Mouse (Mus musculus): Measurements from ENCODE around the gene Rhot2. TPM values are rescaled to one million over a fixed set of nuclear protein-coding genes. Genes with fewer than 3 reads are reported as not detected.

Gene Rhot2
- polyA plus RNA-seq, 1 experiment from 2014 or later: 10.7 TPM

- ATAC-seq (ENCODE audit: insufficient number of reproducible peaks, low FRiP score, low TSS enrichment, low read depth): no peak
- peak overlapping the region; percentile 87 for H3K9ac ChIP-seq (ENCODE audit: low read length)
- no peak for DNase-seq (ENCODE audit: low spot score)
- peaks cover 38% of the 10 kb centered on the region for H3K4me1 ChIP-seq (ENCODE audit: control insufficient read depth, insufficient read depth, low read length)
- H3K4me2 ChIP-seq (ENCODE audit: low read depth, severe bottlenecking): peak overlapping the region; percentile 92
- H3K27ac ChIP-seq (replicated peaks; ENCODE audit: low read depth, low read length): no peak overlapping the region
- H3K9me3 ChIP-seq (ENCODE audit: control insufficient read depth, low read length): no peaks in the 10 kb centered on the region
- no peaks in the 10 kb centered on the region for H3K27me3 ChIP-seq (ENCODE audit: control insufficient read depth, insufficient read depth, low read length)
- peaks cover 21% of the 10 kb centered on the region for H3K36me3 ChIP-seq (ENCODE audit: control insufficient read depth, insufficient read depth, low read length)
- H3K4me3 ChIP-seq (ENCODE audit: low read depth, low read length): peak overlapping the region; percentile 81
- 66% methylated on average over 21 of the region's 21 CpGs for WGBS
Observed at GRCm38 (mm10) chr17:25831451-25832281, 13.0 kb downstream of the Rhot2 start.

GRCm38 (mm10) chr17:25830806-25831431 is 13.7 kb downstream of the Rhot2 start:
- 88% methylated on average over 14 of the region's 14 CpGs for WGBS
- Histone ChIP-seq H3K27me3 (ENCODE audit: control insufficient read depth, insufficient read depth, low read length) (no peaks in the 10 kb centered on the region), H3K36me3 (ENCODE audit: control insufficient read depth, insufficient read depth, low read length) (peaks cover 21% of the 10 kb centered on the region), H3K4me1 (ENCODE audit: control insufficient read depth, insufficient read depth, low read length) (peaks cover 34% of the 10 kb centered on the region), H3K27ac (replicated peaks; ENCODE audit: low read depth, low read length) (no peak overlapping the region), H3K4me2 (ENCODE audit: low read depth, severe bottlenecking) (peak overlapping the region; percentile 92; the same call in 1 of the 2 replicates), H3K9ac (ENCODE audit: low read length) (no peak overlapping the region), H3K9me3 (ENCODE audit: control insufficient read depth, low read length) (no peaks in the 10 kb centered on the region), H3K4me3 (ENCODE audit: low read depth, low read length) (0 out of 2 replicates have a peak overlapping the region, but pooled peaks have one; percentile 81)
- ATAC-seq (ENCODE audit: insufficient number of reproducible peaks, low FRiP score, low TSS enrichment, low read depth) (no peak), DNase-seq (ENCODE audit: low spot score) (no peak)

GRCm38 (mm10) chr17:25830200-25830753 is 14.4 kb downstream of the Rhot2 start:
- 89% methylated on average over 4 of the region's 4 CpGs for WGBS
- Histone ChIP-seq H3K4me1 (ENCODE audit: control insufficient read depth, insufficient read depth, low read length) (peaks cover 34% of the 10 kb centered on the region), H3K27ac (replicated peaks; ENCODE audit: low read depth, low read length) (no peak overlapping the region), H3K4me2 (ENCODE audit: low read depth, severe bottlenecking) (peak overlapping the region; percentile 85), H3K36me3 (ENCODE audit: control insufficient read depth, insufficient read depth, low read length) (peaks cover 21% of the 10 kb centered on the region), H3K4me3 (ENCODE audit: low read depth, low read length) (peak overlapping the region; percentile 7; the same call in 1 of the 2 replicates), H3K27me3 (ENCODE audit: control insufficient read depth, insufficient read depth, low read length) (no peaks in the 10 kb centered on the region), H3K9me3 (ENCODE audit: control insufficient read depth, low read length) (no peaks in the 10 kb centered on the region), H3K9ac (ENCODE audit: low read length) (no peak overlapping the region)
- DNase-seq (ENCODE audit: low spot score) (no peak), ATAC-seq (ENCODE audit: insufficient number of reproducible peaks, low FRiP score, low TSS enrichment, low read depth) (no peak)

- Histone ChIP-seq H3K4me2 (ENCODE audit: low read depth, severe bottlenecking) (peak overlapping the region; percentile 85), H3K27ac (replicated peaks; ENCODE audit: low read depth, low read length) (peak overlapping the region; percentile 63), H3K4me3 (ENCODE audit: low read depth, low read length) (peak overlapping the region; percentile 48), H3K4me1 (ENCODE audit: control insufficient read depth, insufficient read depth, low read length) (peaks cover 37% of the 10 kb centered on the region), H3K9me3 (ENCODE audit: control insufficient read depth, low read length) (no peaks in the 10 kb centered on the region), H3K9ac (ENCODE audit: low read length) (peak overlapping the region; percentile 71), H3K27me3 (ENCODE audit: control insufficient read depth, insufficient read depth, low read length) (no peaks in the 10 kb centered on the region), H3K36me3 (ENCODE audit: control insufficient read depth, insufficient read depth, low read length) (peaks cover 17% of the 10 kb centered on the region)
- ATAC-seq (ENCODE audit: insufficient number of reproducible peaks, low FRiP score, low TSS enrichment, low read depth): no peak
- peak; percentile 42 for DNase-seq (ENCODE audit: low spot score)
- 50% methylated on average over 8 of the region's 8 CpGs for WGBS
Observed at GRCm38 (mm10) chr17:25829558-25830017, 15.1 kb downstream of the Rhot2 start.

GRCm38 (mm10) chr17:25828712-25829557 is 15.7 kb downstream of the Rhot2 start, which contains the start of gene Jmjd8:
Jmjd8 (plus strand) TSS chr17:25828867.
- Histone ChIP-seq H3K27me3 (ENCODE audit: control insufficient read depth, insufficient read depth, low read length) (no peaks in the 10 kb centered on the region), H3K27ac (replicated peaks; ENCODE audit: low read depth, low read length) (peak within 1 kb of the TSS; percentile 63), H3K4me2 (ENCODE audit: low read depth, severe bottlenecking) (peak within 1 kb of the TSS; percentile 85), H3K9me3 (ENCODE audit: control insufficient read depth, low read length) (no peaks in the 10 kb centered on the region), H3K36me3 (ENCODE audit: control insufficient read depth, insufficient read depth, low read length) (peaks cover 17% of the 10 kb centered on the region), H3K9ac (ENCODE audit: low read length) (peak within 1 kb of the TSS; percentile 71), H3K4me1 (ENCODE audit: control insufficient read depth, insufficient read depth, low read length) (peaks cover 36% of the 10 kb centered on the region), H3K4me3 (ENCODE audit: low read depth, low read length) (peak within 1 kb of the TSS; percentile 48)
- 1% methylated on average over 32 of the region's 32 CpGs for WGBS
- peak; percentile 27; the same call in 1 of the 2 replicates for ATAC-seq (ENCODE audit: insufficient number of reproducible peaks, low FRiP score, low TSS enrichment, low read depth)
- DNase-seq (ENCODE audit: low spot score): peak; percentile 86

- Histone ChIP-seq H3K27me3 (ENCODE audit: control insufficient read depth, insufficient read depth, low read length) (no peaks in the 10 kb centered on the region), H3K9ac (ENCODE audit: low read length) (peak overlapping the region; percentile 71; the same call in 1 of the 2 replicates), H3K4me2 (ENCODE audit: low read depth, severe bottlenecking) (peak overlapping the region; percentile 85), H3K4me1 (ENCODE audit: control insufficient read depth, insufficient read depth, low read length) (peaks cover 34% of the 10 kb centered on the region), H3K9me3 (ENCODE audit: control insufficient read depth, low read length) (no peaks in the 10 kb centered on the region), H3K36me3 (ENCODE audit: control insufficient read depth, insufficient read depth, low read length) (peaks cover 17% of the 10 kb centered on the region), H3K27ac (replicated peaks; ENCODE audit: low read depth, low read length) (0 out of 2 replicates have a peak overlapping the region, but pooled peaks have one; percentile 18), H3K4me3 (ENCODE audit: low read depth, low read length) (peak overlapping the region; percentile 48)
- WGBS: 86% methylated on average over 8 of the region's 8 CpGs
- no peak for ATAC-seq (ENCODE audit: insufficient number of reproducible peaks, low FRiP score, low TSS enrichment, low read depth)
- no peak for DNase-seq (ENCODE audit: low spot score)
Observed at GRCm38 (mm10) chr17:25828223-25828594, 16.4 kb downstream of the Rhot2 start.

- H3K27me3 ChIP-seq (ENCODE audit: control insufficient read depth, insufficient read depth, low read length): no peaks in the 10 kb centered on the region
- H3K4me1 ChIP-seq (ENCODE audit: control insufficient read depth, insufficient read depth, low read length): peaks cover 34% of the 10 kb centered on the region
- H3K27ac ChIP-seq (replicated peaks; ENCODE audit: low read depth, low read length): no peak overlapping the region
- 93% methylated on average over 21 of the region's 22 CpGs for WGBS
- H3K4me2 ChIP-seq (ENCODE audit: low read depth, severe bottlenecking): no peak overlapping the region
- peaks cover 17% of the 10 kb centered on the region for H3K36me3 ChIP-seq (ENCODE audit: control insufficient read depth, insufficient read depth, low read length)
- ATAC-seq (ENCODE audit: insufficient number of reproducible peaks, low FRiP score, low TSS enrichment, low read depth) (no peak), DNase-seq (ENCODE audit: low spot score) (no peak)
- no peaks in the 10 kb centered on the region for H3K9me3 ChIP-seq (ENCODE audit: control insufficient read depth, low read length)
- H3K4me3 ChIP-seq (ENCODE audit: low read depth, low read length): peak overlapping the region; percentile 48; the same call in 1 of the 2 replicates
- H3K9ac ChIP-seq (ENCODE audit: low read length): no peak overlapping the region
Observed at GRCm38 (mm10) chr17:25827546-25828222, 17.0 kb downstream of the Rhot2 start.
